Mouse (Mus musculus) layer of hippocampus, adult 6 months (tissue): Measurements from ENCODE around the gene BC029722. TPM values are rescaled to one million over a fixed set of nuclear protein-coding genes. Genes with fewer than 3 reads are reported as not detected.

Source experiments
- long read RNA-seq, 2 experiments: library from polyadenylated mRNA; unstranded; transcript quantifications; one replicate each; pipeline ENCODE4 v2.0.0; 2019 to 2020
- polyA plus RNA-seq: library from polyadenylated mRNA; unstranded; fragments of <200 nt; fragmentation: Nextera tagmentation; gene quantifications from 2 replicates; pipeline ENCODE4 v1.2.3, GENCODE M21; 2021

BC029722 gene
- polyA plus RNA-seq: 105 and 107 TPM in 2 replicates
- long read RNA-seq, experiment 1, transcript BC029722-201 (2 exons, 1,615 nt): major isoform, 199 of 215 reads
- long read RNA-seq, experiment 1, partial matches to known transcripts: 13 of 215 reads
- long read RNA-seq, experiment 1, other reads (novel, unspliced or antisense): 3 of 215 reads
- long read RNA-seq, experiment 2, transcript BC029722-201 (2 exons, 1,615 nt): major isoform, 241 of 251 reads
- long read RNA-seq, experiment 2, partial matches to known transcripts: 7 of 251 reads
- long read RNA-seq, experiment 2, other reads (novel, unspliced or antisense): 3 of 251 reads

DNA sequence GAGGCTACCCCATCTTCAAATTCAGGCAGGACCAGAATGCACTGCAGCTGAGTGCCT lies at the start of gene BC029722:
Gene BC029722 (minus strand): TSS at position 35 of the 57 bp plus-strand sequence.

DNA sequence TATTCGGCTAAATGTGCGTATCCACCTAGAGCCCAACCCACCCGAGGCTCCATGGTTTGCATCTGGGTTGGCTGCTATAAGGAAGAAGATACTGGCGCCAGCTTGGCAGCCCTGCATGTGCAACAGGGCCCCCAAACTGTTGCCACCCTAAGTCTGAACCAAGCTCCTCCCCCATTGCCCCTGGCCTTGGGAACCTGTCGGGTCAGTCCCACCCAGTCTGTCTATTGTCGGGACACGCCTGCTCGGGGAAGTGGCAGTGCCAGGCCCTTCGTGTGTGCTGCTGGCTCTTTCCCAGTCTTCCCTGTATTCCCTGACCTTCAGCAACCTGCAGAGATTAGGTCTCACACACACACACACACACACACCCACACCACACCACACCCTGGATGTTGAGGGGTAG lies 15.5 kb upstream of the BC029722 start, which contains the start of gene Fam83c:
Gene Fam83c (minus strand): TSS at position 123 of the 400 bp plus-strand sequence.

DNA sequence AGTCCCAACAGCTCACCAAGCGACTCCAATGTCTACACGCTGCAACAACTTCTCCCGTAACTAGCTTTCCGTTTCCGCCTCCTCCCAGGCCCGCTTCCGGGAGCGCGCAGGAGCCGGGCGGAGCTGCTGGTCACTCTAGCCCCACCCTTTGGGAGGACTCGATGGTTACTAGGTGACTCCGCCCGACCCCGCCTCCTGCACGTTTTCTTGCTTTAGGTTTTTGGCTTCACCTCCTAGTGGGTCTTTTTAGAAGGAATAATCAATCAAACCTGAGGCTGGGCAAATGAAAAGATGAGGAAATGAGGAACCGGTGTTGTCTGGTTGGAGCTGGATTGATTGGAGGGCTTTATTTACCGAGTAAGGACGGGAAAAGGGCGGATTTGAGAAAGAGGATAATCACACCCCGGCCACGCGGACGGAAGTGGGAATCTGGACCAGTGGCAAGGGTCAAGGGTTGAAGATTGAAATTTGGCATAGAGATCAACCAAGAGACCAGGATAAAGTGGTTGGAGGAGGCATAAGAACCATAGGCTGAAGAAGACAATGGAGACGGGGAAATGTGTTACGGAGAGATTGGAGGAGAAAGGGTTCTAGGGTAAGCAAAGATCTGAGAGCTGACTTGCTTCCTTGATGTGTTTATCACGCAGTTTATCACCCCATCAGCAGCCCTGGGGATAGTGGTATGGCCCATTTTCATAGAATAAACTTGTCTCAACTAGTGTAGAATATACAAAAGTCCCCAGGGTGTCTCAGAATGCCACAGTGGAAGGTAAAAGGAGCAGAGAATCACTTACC lies 7.6 kb upstream of the BC029722 start, which contains the start of gene Eif6:
Gene Eif6 (minus strand): TSS at position 296 of the 795 bp plus-strand sequence.

DNA sequence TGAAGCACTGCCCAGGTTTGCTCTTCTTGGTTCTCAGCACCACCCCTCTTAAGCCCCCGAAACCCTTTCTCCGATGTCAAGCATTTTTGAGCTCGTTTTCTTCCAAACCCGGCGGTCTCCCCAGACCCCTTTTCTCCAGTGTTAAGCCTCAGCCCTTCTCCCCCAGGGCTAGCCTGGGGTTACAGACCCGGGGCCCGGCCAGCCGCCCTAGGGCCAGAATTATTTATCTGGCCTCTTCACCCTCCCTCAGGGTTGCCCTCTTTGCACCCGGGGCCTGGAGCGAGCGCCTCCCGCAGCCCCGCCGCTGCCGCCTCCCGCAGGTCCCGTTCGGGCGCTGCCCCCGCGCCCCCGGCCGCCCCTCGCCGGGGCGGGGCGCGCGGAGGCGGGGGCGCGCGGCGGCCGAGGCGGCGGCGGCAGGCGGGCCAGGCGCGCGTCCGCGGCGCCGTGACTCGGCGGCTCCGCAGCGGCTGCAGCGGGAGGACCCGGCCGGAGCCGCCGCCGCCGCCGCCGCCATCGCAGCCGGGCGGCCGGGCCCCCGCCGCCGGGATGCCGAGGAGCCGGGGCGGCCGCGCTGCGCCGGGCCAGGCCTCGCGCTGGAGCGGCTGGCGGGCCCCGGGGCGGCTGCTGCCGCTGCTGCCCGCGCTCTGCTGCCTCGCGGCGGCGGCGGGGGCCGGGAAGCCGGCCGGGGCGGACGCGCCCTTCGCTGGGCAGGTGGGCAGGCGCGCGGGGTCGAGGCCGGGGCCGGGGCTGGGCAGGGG lies 44.1 kb downstream of the BC029722 start, which contains the start of gene Mmp24:
Gene Mmp24 (plus strand): TSS at position 416 of the 758 bp plus-strand sequence.

Other genes with a start within 250 kb of the BC029722 start
- 13.4 and 16.8 TPM in 2 replicates for gene Gss, start 226.6 kb downstream of the BC029722 start, polyA plus RNA-seq
- 0.83 and 1.4 TPM in 2 replicates for gene Myh7b, start 208.2 kb downstream of the BC029722 start, polyA plus RNA-seq
- gene Trpc4ap, start 127.0 kb downstream of the BC029722 start, polyA plus RNA-seq: 69.8 and 77.9 TPM in 2 replicates
- 25.6 and 26.2 TPM in 2 replicates for gene Edem2, start 90.0 kb downstream of the BC029722 start, polyA plus RNA-seq
- not detected in 2 replicates for gene Gm17581, start 83.6 kb downstream of the BC029722 start, polyA plus RNA-seq
- gene Procr, start 68.3 kb downstream of the BC029722 start, polyA plus RNA-seq: 0.56 and 0.78 TPM in 2 replicates
- gene Mmp24, start 44.1 kb downstream of the BC029722 start, polyA plus RNA-seq: 2.3 and 2.6 TPM in 2 replicates
- 103 and 105 TPM in 2 replicates for gene Eif6, start 7.5 kb upstream of the BC029722 start, polyA plus RNA-seq
- gene Fam83c, start 15.4 kb upstream of the BC029722 start, polyA plus RNA-seq: 0.04 TPM in 1 of 2 replicates, not detected in the other
- gene Uqcc1, start 110.9 kb upstream of the BC029722 start, polyA plus RNA-seq: 68.7 and 69.3 TPM in 2 replicates
- not detected in 2 replicates for gene Gm15557, start 121.3 kb upstream of the BC029722 start, polyA plus RNA-seq
- 0.09 and 0.51 TPM in 2 replicates for gene Gdf5, start 125.9 kb upstream of the BC029722 start, polyA plus RNA-seq
- gene Cep250, start 137.0 kb upstream of the BC029722 start, polyA plus RNA-seq: 4.6 and 4.7 TPM in 2 replicates
- 0.35 and 0.45 TPM in 2 replicates for gene 6430550D23Rik, start 188.6 kb upstream of the BC029722 start, polyA plus RNA-seq
- gene Ergic3, start 188.6 kb upstream of the BC029722 start, polyA plus RNA-seq: 459 and 479 TPM in 2 replicates
- not detected in 2 replicates for gene Fer1l4, start 233.5 kb upstream of the BC029722 start, polyA plus RNA-seq
- 2.9 and 3.6 TPM in 2 replicates for gene Spag4, start 245.7 kb upstream of the BC029722 start, polyA plus RNA-seq